Mouse (Mus musculus) lung, postnatal 36 days (tissue): ENCODE data around the gene Olfr1411.

Experiments used
- DNase-seq: peaks from one replicate; pipeline ENCODE4 v3.0.0; 2022; ENCODE audit warnings: mixed read lengths

Gene Olfr1411

GRCm38 (mm10) chr1:92594111-92594510, at the start of gene Olfr1411:
Gene Olfr1411 (plus strand): TSS chr1:92594411.
- DNase-seq = no peak

DNA sequence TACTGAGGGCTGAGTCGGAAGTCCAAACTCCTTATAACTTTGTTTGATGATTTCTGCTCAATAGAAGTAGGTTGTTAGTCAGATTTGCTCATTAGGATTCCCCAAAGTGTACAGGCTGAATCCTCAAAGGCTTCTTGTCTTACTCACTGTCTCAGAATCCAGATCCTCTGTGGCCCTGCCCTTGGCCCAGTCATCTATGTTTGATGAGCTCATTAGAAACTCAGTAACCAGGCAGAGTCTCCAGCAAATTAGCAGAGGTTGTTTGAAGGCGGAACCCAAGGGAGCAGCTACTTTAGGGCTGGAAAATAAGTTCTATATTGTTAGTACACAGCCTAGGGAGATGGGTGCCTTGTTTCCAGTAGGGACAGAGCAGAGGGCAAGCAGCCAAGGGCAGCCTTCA, 48.3 kb upstream of the Olfr1411 start:
- no peak for DNase-seq

DNA sequence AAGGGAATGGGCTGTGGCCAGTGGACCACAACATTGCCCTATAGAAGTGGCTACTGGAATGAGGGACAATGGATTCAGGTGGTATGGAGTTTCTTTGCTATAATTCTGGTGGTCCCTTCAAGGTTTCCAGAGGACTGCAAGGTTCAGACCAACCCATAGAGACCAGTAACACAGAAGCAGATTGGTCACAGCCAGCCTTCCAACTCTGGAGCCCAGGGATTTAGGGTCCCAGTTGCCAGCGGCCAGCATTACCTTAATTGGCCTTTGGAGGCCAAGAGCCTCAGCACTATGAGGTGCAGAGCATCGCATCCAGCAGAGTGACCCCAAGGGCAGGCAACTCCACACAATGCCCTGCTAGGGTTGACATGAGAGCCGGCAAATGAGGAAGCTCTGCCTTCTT, 23.2 kb upstream of the Olfr1411 start, which contains the start of gene Olfr1413:
Gene Olfr1413 (plus strand): TSS at position 301 of the 400 bp plus-strand sequence.
- no peak for DNase-seq

- no peak for DNase-seq
These were observed 8.7 kb upstream of the Olfr1411 start, which contains the start of gene Olfr1412 for GRCm38 (mm10) chr1:92585479-92585878. Gene Olfr1412 (plus strand): TSS chr1:92585779.

GRCm38 (mm10) chr1:92596019-92596418, 1.8 kb downstream of the Olfr1411 start:
- no peak for DNase-seq

DNA sequence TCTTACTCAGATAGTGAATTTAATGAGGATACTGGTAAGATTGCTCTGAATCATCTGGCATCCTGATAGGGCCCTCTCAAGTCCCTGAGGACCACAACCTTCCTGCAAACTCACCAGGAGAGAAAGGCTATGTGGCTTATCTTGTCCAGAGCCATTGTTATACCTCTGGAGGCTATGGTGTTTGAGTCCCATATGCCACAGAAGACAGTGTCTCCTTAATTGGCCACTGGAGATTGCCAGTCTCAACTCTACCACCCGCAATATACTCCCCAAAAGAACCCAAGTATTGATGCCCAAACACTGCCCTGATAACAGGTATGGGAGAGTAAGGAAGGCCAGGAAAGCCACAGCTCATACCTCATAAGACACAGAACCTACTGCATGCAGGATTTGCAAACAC, 11.3 kb downstream of the Olfr1411 start, which contains the start of gene Olfr1410:
Gene Olfr1410 (plus strand): TSS at position 301 of the 400 bp plus-strand sequence.
- DNase-seq = no peak

DNA sequence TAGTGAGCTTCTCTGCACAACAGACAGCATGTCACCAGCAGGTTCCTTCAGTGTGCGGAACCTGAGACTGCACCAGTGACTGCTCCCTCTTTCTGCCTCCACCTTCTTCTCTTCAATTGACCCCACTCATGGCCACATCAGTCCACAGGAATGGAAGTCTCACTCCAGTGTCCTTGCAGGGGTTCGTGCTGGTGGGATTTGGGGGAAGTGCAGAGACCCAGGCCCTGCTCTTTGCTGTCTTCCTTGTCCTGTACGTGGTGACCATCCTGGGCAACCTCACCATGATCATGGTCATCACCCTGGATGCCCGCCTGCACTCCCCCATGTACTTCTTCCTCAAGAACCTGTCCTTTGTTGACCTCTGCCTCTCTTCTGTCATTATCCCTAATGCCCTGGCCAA, 13.5 kb downstream of the Olfr1411 start:
- DNase-seq = no peak

DNA sequence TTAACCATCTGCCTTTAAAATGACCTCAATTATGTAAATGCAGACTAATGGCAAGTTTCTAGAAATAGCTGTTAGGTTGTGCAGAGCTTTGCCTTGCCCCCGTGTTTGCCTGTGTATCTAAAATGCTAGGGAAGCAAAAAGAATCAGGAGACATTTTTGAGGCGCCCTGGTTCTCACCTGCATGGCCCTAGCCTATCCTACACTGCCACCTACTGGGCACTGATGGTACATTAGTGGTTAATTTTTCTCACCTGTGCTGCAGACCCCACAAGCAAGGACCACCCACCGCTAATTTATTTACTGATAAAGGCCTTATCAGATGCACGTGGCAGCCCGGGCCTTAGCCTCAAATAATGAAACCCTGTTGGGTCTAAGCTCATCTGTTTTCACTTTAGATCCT, 16.8 kb downstream of the Olfr1411 start:
- peak; percentile 62 for DNase-seq

DNA sequence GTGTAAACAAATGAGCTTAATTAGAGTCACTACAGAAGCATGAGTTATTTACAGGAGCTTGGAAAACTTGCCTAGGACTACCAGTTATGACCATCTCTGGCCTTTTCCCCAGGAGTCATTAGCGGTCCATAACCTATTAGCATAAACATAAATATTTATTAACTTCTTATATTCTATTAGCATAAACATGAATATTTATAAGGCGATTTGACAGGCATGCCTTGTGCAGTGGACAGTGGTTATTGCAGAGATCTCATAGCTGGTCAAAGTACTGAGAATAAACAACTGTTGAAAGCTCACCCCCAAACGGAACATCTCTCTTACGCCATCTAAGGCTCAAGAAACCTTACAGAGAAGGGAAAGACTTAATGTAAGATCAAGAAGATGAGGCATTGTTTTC, 19.0 kb downstream of the Olfr1411 start:
- no peak for DNase-seq

DNA sequence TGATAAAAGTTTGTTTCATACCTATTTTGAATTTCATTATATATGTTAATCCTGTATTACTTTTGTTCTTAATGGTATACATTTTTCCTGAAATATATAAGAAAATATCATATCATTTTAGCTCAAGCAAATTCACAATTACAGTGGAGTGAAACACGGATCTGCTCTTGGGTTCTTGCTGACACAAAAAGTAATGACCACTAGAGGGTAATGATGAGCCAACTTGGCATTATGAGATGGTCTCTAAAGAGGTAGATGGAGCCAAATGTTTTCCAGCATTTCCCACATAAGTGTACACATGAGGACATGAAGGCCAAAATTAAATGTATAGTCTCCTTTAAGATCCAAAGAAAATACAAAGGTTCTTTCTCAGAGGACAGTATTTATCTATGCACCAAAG, 20.3 kb downstream of the Olfr1411 start:
- DNase-seq = peak; percentile 15

DNA sequence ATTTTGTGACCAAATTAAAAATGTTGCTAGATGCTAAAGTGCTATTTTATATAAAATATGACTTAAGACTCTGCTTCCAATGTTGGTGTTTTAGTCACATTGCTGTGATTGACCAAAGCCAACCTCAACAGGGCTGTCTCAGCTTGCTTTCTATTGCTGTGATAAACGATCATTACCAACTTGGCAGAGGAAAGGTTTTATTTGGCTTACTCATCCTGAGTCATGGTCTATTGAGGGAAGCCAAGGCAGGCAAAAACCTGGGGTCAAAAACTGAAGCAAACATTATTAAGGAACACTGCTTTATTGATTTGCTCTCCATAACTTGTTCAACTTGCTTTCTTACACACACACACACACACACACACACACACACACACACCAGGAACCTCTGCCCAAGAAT, 21.8 kb downstream of the Olfr1411 start:
- no peak for DNase-seq

DNA sequence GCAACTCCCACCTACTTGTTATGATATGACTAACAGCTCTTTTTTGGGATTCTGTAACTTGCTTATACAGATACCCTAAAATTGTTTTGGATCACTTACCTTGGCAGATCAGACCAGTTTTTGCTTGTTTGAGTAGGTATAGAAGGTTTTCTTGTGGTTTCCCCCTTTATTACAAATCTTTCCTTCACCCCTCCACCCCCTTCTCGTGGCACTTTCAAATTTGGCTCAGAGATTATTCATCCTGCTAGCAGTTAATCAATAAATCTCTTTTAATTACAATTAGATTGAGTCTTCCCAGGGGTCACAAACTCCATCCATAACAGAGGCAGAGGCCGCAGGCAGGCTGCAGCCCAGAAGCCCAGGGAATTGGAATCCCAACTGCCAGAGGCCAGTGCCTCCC, 23.3 kb downstream of the Olfr1411 start, which contains the start of gene Olfr12:
Gene Olfr12 (plus strand): TSS at position 301 of the 400 bp plus-strand sequence.
- no peak for DNase-seq

DNA sequence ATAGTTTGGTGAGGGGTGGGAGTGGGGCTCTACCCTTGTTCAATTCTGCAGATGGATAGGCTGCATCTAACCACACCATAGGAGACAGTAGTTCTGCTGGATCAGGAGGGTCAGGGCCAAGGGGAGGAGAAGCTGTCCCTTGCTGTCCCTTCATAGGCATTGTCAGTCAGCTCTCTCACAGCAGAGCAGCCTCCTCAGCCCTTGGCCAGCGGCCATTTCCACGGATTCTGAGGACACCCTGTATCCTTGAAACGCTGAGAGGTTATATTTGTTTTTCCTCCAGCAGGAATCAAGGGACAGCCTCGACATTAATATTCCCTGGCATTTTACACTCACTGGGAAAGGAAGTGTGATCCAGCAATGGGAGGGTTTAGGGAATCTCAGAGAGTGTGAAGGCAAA, 24.1 kb downstream of the Olfr1411 start:
- no peak for DNase-seq

GRCm38 (mm10) chr1:92628227-92628626, 34.0 kb downstream of the Olfr1411 start:
- DNase-seq = no peak

GRCm38 (mm10) chr1:92632196-92632595, 38.0 kb downstream of the Olfr1411 start:
- DNase-seq = no peak

- no peak for DNase-seq
These were observed 38.7 kb downstream of the Olfr1411 start for GRCm38 (mm10) chr1:92632948-92633347.

GRCm38 (mm10) chr1:92633726-92634125, 39.5 kb downstream of the Olfr1411 start:
- DNase-seq = no peak

DNA sequence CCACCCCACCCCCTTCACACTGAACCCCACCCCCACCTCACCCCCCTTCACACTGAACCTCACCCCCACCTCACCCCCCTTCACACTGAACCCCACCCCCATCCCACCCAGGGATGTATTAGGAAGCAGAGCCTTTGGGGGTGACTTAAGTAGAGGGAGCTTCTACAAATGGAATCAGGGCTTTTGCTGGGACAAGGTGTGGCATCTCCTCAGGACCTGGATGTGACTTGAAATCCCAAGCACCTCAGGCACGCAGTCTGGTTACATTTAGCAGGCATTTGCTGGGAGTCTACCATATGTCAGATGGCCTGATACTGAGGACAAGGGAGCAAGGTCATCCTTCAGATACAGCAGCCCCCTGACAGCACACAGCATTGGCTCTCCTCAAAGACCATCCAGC, 40.4 kb downstream of the Olfr1411 start:
- DNase-seq = no peak

GRCm38 (mm10) chr1:92634976-92635599, 40.9 kb downstream of the Olfr1411 start:
- DNase-seq = no peak

- no peak for DNase-seq
These were observed 41.8 kb downstream of the Olfr1411 start for GRCm38 (mm10) chr1:92636015-92636414.

- no peak for DNase-seq
These were observed 42.5 kb downstream of the Olfr1411 start for GRCm38 (mm10) chr1:92636676-92637075.

GRCm38 (mm10) chr1:92637501-92638172, 43.4 kb downstream of the Olfr1411 start:
- DNase-seq = no peak

DNA sequence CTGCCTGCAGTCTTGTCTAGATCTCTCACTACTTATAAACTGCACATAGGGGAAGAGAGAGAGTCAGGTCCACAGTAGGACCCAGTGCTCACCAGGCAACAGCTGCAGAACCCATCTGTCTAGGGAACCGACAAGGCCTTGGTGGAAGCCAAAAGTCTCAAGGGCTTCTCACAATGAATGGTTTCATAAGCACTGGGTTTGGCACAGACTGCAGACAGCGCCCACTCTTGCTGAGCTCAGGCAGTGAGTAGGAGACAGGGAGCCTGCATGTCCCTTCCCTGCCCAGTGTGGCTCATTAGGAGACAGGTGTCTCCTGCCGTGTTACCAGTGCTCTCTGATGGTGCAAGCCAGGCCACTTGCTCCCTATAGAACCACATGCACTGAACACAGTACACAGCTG, 44.0 kb downstream of the Olfr1411 start:
- no peak for DNase-seq

GRCm38 (mm10) chr1:92638736-92639135, 44.5 kb downstream of the Olfr1411 start:
- no peak for DNase-seq
